ENCODE assay signal across 8 mouse cellular contexts in genomic region chr8:117626040-117626838, GRCm38 (mm10). TPM values are rescaled to one million over a fixed set of nuclear protein-coding genes. Genes with fewer than 3 reads are reported as not detected.
DNase-seq lines count a peak whose midpoint lies in the region; ATAC-seq lines count a peak whose summit lies in the region.

No protein-coding gene starts in this region.

- intact Hi-C loops in heart, postnatal 36 days (cut with DNase I), result loop anchor here (5.0 to 10.0 kb wide), 2 partner anchors 236 to 1439 kb away; no protein-coding TSS in a partner anchor

- ATAC-seq in common myeloid progenitor, adult 5-6 weeks (replicated peaks; ENCODE audit: low read depth, poor library complexity, severe bottlenecking), result peak; percentile 87

- peak; percentile 6 to 22 for DNase-seq in adrenal gland, adult 18-20 months (ENCODE audit: low spot score in 2 of 2)
- no peak for DNase-seq in adrenal gland, postnatal 25 days
- DNase-seq in NIH3T3 (ENCODE audit: low read depth), result peak; percentile 70
- DNase-seq in heart, postnatal 36 days, result peak; percentile 11 to 30
- peak; percentile 34 to 56 for DNase-seq in layer of hippocampus, adult 8-10 months (ENCODE audit: low spot score in 2 of 2)
- DNase-seq in lung, postnatal 36 days, result peak; percentile 68
- peak; percentile 65 for DNase-seq in right cerebral cortex, postnatal 4 days

RNA-seq across cellular contexts. Expression of gene Sdr42e1, which starts 47.2 kb away (rescaled TPM):
- 1 to 10 TPM; 1.7 to 3.6 TPM for total RNA-seq in adrenal gland, adult 18-20 months (2021)
- 1.7 and 2.2 TPM in 2 replicates for total RNA-seq in adrenal gland, postnatal 25 days (2021)
- 3.5 and 3.7 TPM in 2 replicates for total RNA-seq in common myeloid progenitor, adult 5-6 weeks (2017)
- 1 to 10 TPM; 2.2 to 2.4 TPM for total RNA-seq in heart, postnatal 36 days (2021)
- total RNA-seq in layer of hippocampus, adult 8-10 months (2022), result 1 to 10 TPM; 4.7 to 6.2 (median 5.6) TPM
